Mouse (Mus musculus): ENCODE data around the gene Hspa8.

The Hspa8 gene

GRCm38 (mm10) chr9:40808907-40809280, 8.1 kb downstream of the Hspa8 start:
- DNase-seq (ENCODE audit: low spot score in 2 of 2), result no peak

GRCm38 (mm10) chr9:40811860-40812259, 11.1 kb downstream of the Hspa8 start:
- DNase-seq (ENCODE audit: low spot score in 2 of 2), result no peak

GRCm38 (mm10) chr9:40814060-40814459, 13.3 kb downstream of the Hspa8 start:
- DNase-seq (ENCODE audit: low spot score in 2 of 2), result no peak

- no peak for DNase-seq (ENCODE audit: low spot score in 2 of 2)
These were observed 16.7 kb downstream of the Hspa8 start for GRCm38 (mm10) chr9:40817325-40818028.

- DNase-seq (ENCODE audit: low spot score in 2 of 2), result no peak
These were observed 24.8 kb downstream of the Hspa8 start for GRCm38 (mm10) chr9:40825601-40826000.

GRCm38 (mm10) chr9:40827366-40827765, 26.6 kb downstream of the Hspa8 start:
- DNase-seq (ENCODE audit: low spot score in 2 of 2), result no peak

GRCm38 (mm10) chr9:40834569-40834968, 33.8 kb downstream of the Hspa8 start:
- DNase-seq (ENCODE audit: low spot score in 2 of 2), result peak; percentile 21 to 55

GRCm38 (mm10) chr9:40836681-40837080, 35.9 kb downstream of the Hspa8 start:
- DNase-seq (ENCODE audit: low spot score in 2 of 2), result no peak

GRCm38 (mm10) chr9:40839662-40840061, 38.9 kb downstream of the Hspa8 start:
- DNase-seq (ENCODE audit: low spot score in 2 of 2), result no peak

GRCm38 (mm10) chr9:40851515-40851914, 50.7 kb downstream of the Hspa8 start:
- no peak for DNase-seq (ENCODE audit: low spot score in 2 of 2)

GRCm38 (mm10) chr9:40858461-40859160, 57.8 kb downstream of the Hspa8 start:
- no peak for DNase-seq (ENCODE audit: low spot score in 2 of 2)

GRCm38 (mm10) chr9:40859196-40859595, 58.4 kb downstream of the Hspa8 start:
- DNase-seq (ENCODE audit: low spot score in 2 of 2), result no peak

Data from heart, adult 9 months (tissue).